Mouse (Mus musculus) neural tube, embryonic 14.5 days (tissue): ENCODE measurements at regions not wholly inside any gene's neighbourhood (a gene's known extent, or its start where the extent isn't known, plus 50 kb on each side); places are given as distances from the start of the nearest gene placed in this dataset.
A peak's percentile ranks its signal among the peaks of the same experiment; 100 is the strongest.

Source experiments
- ATAC-seq: fragments of 200-750 bp; cut with Nextera tagmentation; 2 replicates; pipeline ENCODE4 v1.8.0; 2017; ENCODE audit warnings: low read depth, mild to moderate bottlenecking, moderate TSS enrichment, moderate library complexity
- H3K27ac ChIP-seq: fragments of 300-500 bp; sonication (generic); 2 replicates; pipeline ENCODE4 v1.5.1; 2014; ENCODE audit warnings: low read depth, mild to moderate bottlenecking, control low read depth, low read length, moderate library complexity, mixed read lengths
- H3K27me3 ChIP-seq: fragments of 300-500 bp; sonication (generic); 2 replicates; pipeline ENCODE4 v1.6.1; 2014; ENCODE audit warnings: low read length; ENCODE audit not compliant: control insufficient read depth, insufficient read depth
- H3K36me3 ChIP-seq: fragments of 300-500 bp; sonication (generic); 2 replicates; pipeline ENCODE4 v1.6.1; 2014; ENCODE audit warnings: low read length, mixed read lengths; ENCODE audit not compliant: control insufficient read depth, insufficient read depth
- H3K4me1 ChIP-seq: fragments of 300-500 bp; sonication (generic); 2 replicates; pipeline ENCODE4 v1.6.1; 2014; ENCODE audit warnings: low read length; ENCODE audit not compliant: control insufficient read depth, insufficient read depth
- H3K4me2 ChIP-seq: fragments of 300-500 bp; sonication (generic); 2 replicates; pipeline ENCODE4 v1.6.1; 2014; ENCODE audit warnings: mild to moderate bottlenecking, low read depth, low read length, control low read depth
- H3K4me3 ChIP-seq: fragments of 300-500 bp; sonication (generic); 2 replicates; pipeline ENCODE4 v1.5.1; 2014; ENCODE audit warnings: low read depth, low read length, control low read depth, mixed read lengths
- H3K9ac ChIP-seq: fragments of 300-500 bp; sonication (generic); replicated peaks from 2 replicates; pipeline ENCODE4 v1.6.1; 2014; ENCODE audit warnings: low read depth, mild to moderate bottlenecking, control low read depth, low read length, mixed read lengths
- H3K9me3 ChIP-seq: fragments of 300-500 bp; sonication (generic); 2 replicates; pipeline ENCODE4 v1.6.1; 2016; ENCODE audit warnings: low read length; ENCODE audit not compliant: control insufficient read depth
- WGBS: fragments of 180-500 bp; shearing (Covaris S2); extraction: QIAGEN DNeasy Blood & Tissue Kit; methylation state at CpG from one replicate; pipeline ENCODE4 v1.1.7; 2014; 5-methylcytosine and 5-hydroxymethylcytosine counted together

- no peak overlapping the region for H3K4me3 ChIP-seq
- no peaks in the 10 kb centered on the region for H3K36me3 ChIP-seq
- no peak overlapping the region for H3K4me2 ChIP-seq
- H3K9me3 ChIP-seq: no peaks in the 10 kb centered on the region
- no peak overlapping the region for H3K9ac ChIP-seq
- H3K27ac ChIP-seq: no peak overlapping the region
- no peaks in the 10 kb centered on the region for H3K4me1 ChIP-seq
- H3K27me3 ChIP-seq: no peaks in the 10 kb centered on the region
- 95% methylated on average over 9 of the region's 9 CpGs for WGBS
- no peak for ATAC-seq
Measured at GRCm38 (mm10) chr12:17481687-17482086, 62.9 kb upstream of the Odc1 start.

- no peak overlapping the region for H3K27ac ChIP-seq
- no peak overlapping the region for H3K9ac ChIP-seq
- no peaks in the 10 kb centered on the region for H3K4me1 ChIP-seq
- H3K36me3 ChIP-seq: no peaks in the 10 kb centered on the region
- H3K4me2 ChIP-seq: no peak overlapping the region
- no peak overlapping the region for H3K4me3 ChIP-seq
- WGBS: 96% methylated on average over 13 of the region's 13 CpGs
- H3K27me3 ChIP-seq: no peaks in the 10 kb centered on the region
- ATAC-seq: no peak
- no peaks in the 10 kb centered on the region for H3K9me3 ChIP-seq
Measured at GRCm38 (mm10) chr12:17482196-17482595, 62.4 kb upstream of the Odc1 start.

GRCm38 (mm10) chr12:17484448-17484847 is 60.1 kb upstream of the Odc1 start:
- Histone ChIP-seq H3K9ac (no peak overlapping the region), H3K27ac (no peak overlapping the region), H3K36me3 (no peaks in the 10 kb centered on the region), H3K27me3 (no peaks in the 10 kb centered on the region), H3K9me3 (no peaks in the 10 kb centered on the region), H3K4me1 (no peaks in the 10 kb centered on the region), H3K4me2 (no peak overlapping the region), H3K4me3 (no peak overlapping the region)
- 78% methylated on average over 9 of the region's 9 CpGs for WGBS
- ATAC-seq: no peak

- Histone ChIP-seq H3K36me3 (no peaks in the 10 kb centered on the region), H3K9me3 (no peaks in the 10 kb centered on the region), H3K4me3 (no peak overlapping the region), H3K27ac (no peak overlapping the region), H3K27me3 (no peaks in the 10 kb centered on the region), H3K4me1 (no peaks in the 10 kb centered on the region), H3K9ac (no peak overlapping the region), H3K4me2 (no peak overlapping the region)
- WGBS: 14% methylated on average over 9 of the region's 9 CpGs
- peak; percentile 64; the same call in 1 of the 2 replicates for ATAC-seq
Measured at GRCm38 (mm10) chr12:17486062-17486770, 58.4 kb upstream of the Odc1 start.

GRCm38 (mm10) chr12:17487336-17487735 is 57.3 kb upstream of the Odc1 start:
- Histone ChIP-seq H3K27ac (no peak overlapping the region), H3K4me1 (no peaks in the 10 kb centered on the region), H3K27me3 (no peaks in the 10 kb centered on the region), H3K9me3 (no peaks in the 10 kb centered on the region), H3K4me3 (no peak overlapping the region), H3K4me2 (no peak overlapping the region), H3K9ac (no peak overlapping the region), H3K36me3 (no peaks in the 10 kb centered on the region)
- WGBS: 6% methylated on average over 1 of the region's 1 CpGs
- no peak for ATAC-seq

GRCm38 (mm10) chr12:17488203-17488602 is 56.4 kb upstream of the Odc1 start:
- H3K27me3 ChIP-seq: no peaks in the 10 kb centered on the region
- H3K36me3 ChIP-seq: no peaks in the 10 kb centered on the region
- 76% methylated on average over 1 of the region's 1 CpGs for WGBS
- no peak overlapping the region for H3K9ac ChIP-seq
- H3K27ac ChIP-seq: no peak overlapping the region
- no peak overlapping the region for H3K4me3 ChIP-seq
- no peaks in the 10 kb centered on the region for H3K9me3 ChIP-seq
- H3K4me1 ChIP-seq: no peaks in the 10 kb centered on the region
- no peak for ATAC-seq
- no peak overlapping the region for H3K4me2 ChIP-seq

- H3K9me3 ChIP-seq: no peaks in the 10 kb centered on the region
- no peaks in the 10 kb centered on the region for H3K4me1 ChIP-seq
- no peaks in the 10 kb centered on the region for H3K27me3 ChIP-seq
- no peak for ATAC-seq
- no peak overlapping the region for H3K9ac ChIP-seq
- no peak overlapping the region for H3K27ac ChIP-seq
- no peak overlapping the region for H3K4me2 ChIP-seq
- H3K36me3 ChIP-seq: no peaks in the 10 kb centered on the region
- WGBS: 88% methylated on average over 3 of the region's 3 CpGs
- no peak overlapping the region for H3K4me3 ChIP-seq
Measured at GRCm38 (mm10) chr12:17489971-17490370, 54.6 kb upstream of the Odc1 start.

- no peak overlapping the region for H3K4me2 ChIP-seq
- 67% methylated on average over 4 of the region's 4 CpGs for WGBS
- no peak overlapping the region for H3K4me3 ChIP-seq
- no peaks in the 10 kb centered on the region for H3K36me3 ChIP-seq
- no peaks in the 10 kb centered on the region for H3K27me3 ChIP-seq
- no peak overlapping the region for H3K9ac ChIP-seq
- H3K9me3 ChIP-seq: no peaks in the 10 kb centered on the region
- H3K4me1 ChIP-seq: peaks cover 8% of the 10 kb centered on the region; the same call in 1 of the 2 replicates
- no peak overlapping the region for H3K27ac ChIP-seq
- no peak for ATAC-seq
Measured at GRCm38 (mm10) chr12:17492574-17492973, 52.0 kb upstream of the Odc1 start.

GRCm38 (mm10) chr12:17493053-17493452 is 51.5 kb upstream of the Odc1 start:
- ATAC-seq: no peak
- peaks cover 8% of the 10 kb centered on the region; the same call in 1 of the 2 replicates for H3K4me1 ChIP-seq
- no peak overlapping the region for H3K4me3 ChIP-seq
- H3K27me3 ChIP-seq: no peaks in the 10 kb centered on the region
- no peak overlapping the region for H3K27ac ChIP-seq
- no peaks in the 10 kb centered on the region for H3K9me3 ChIP-seq
- H3K4me2 ChIP-seq: no peak overlapping the region
- H3K9ac ChIP-seq: no peak overlapping the region
- H3K36me3 ChIP-seq: no peaks in the 10 kb centered on the region
- 90% methylated on average over 7 of the region's 7 CpGs for WGBS
